Mouse (Mus musculus) forebrain, embryonic 10.5 days (tissue): Measurements from ENCODE around the gene Lpp. TPM values are rescaled to one million over a fixed set of nuclear protein-coding genes. Genes with fewer than 3 reads are reported as not detected.

Experiments
- DNase-seq: peaks from one replicate; pipeline ENCODE4 v3.0.0-alpha.2; 2017; ENCODE audit warnings: low spot score; ENCODE audit errors: extremely low spot score
- H3K27ac ChIP-seq: fragments of 300-500 bp; sonication (generic); 2 replicates; pipeline ENCODE4 v1.5.1; 2016; ENCODE audit warnings: mild to moderate bottlenecking
- H3K27me3 ChIP-seq: fragments of 300-500 bp; sonication (generic); 2 replicates; pipeline ENCODE4 v1.6.1; 2016; ENCODE audit warnings: mild to moderate bottlenecking; ENCODE audit not compliant: poor library complexity, severe bottlenecking
- H3K36me3 ChIP-seq: fragments of 300-500 bp; sonication (generic); replicated peaks from 2 replicates; pipeline ENCODE4 v1.6.1; 2016; ENCODE audit warnings: mild to moderate bottlenecking, moderate library complexity
- H3K4me1 ChIP-seq: fragments of 300-500 bp; sonication (generic); 2 replicates; pipeline ENCODE4 v1.6.1; 2016
- H3K4me3 ChIP-seq: fragments of 300-500 bp; sonication (generic); 2 replicates; pipeline ENCODE4 v1.5.1; 2016; ENCODE audit warnings: mild to moderate bottlenecking, moderate library complexity
- H3K9me3 ChIP-seq: fragments of 300-500 bp; sonication (generic); 2 replicates; pipeline ENCODE4 v1.6.1; 2016; ENCODE audit warnings: mild to moderate bottlenecking, moderate library complexity
- WGBS: fragments of 180-500 bp; shearing (Covaris S2); methylation state at CpG from one replicate; pipeline ENCODE4 v1.1.7; 2016; 5-methylcytosine and 5-hydroxymethylcytosine counted together
- polyA plus RNA-seq: library from polyadenylated mRNA; unstranded; fragments of >200 nt; fragmentation: Nextera tagmentation; extraction: Ambion mirVana; gene quantifications from 2 replicates; pipeline ENCODE4 v1.2.1, GENCODE M21; 2016

Gene Lpp
- 27.3 and 27.9 TPM in 2 replicates for polyA plus RNA-seq

GRCm38 (mm10) chr16:24392651-24393555 lies at the start of gene Lpp:
Lpp (plus strand) TSS chr16:24393507.
- H3K36me3 ChIP-seq, result no peaks in the 10 kb centered on the region
- peak within 1 kb of the TSS; percentile 98 for H3K27ac ChIP-seq
- WGBS, result 2% methylated on average over 42 of the region's 42 CpGs
- H3K9me3 ChIP-seq, result no peaks in the 10 kb centered on the region
- peak; percentile 86 for DNase-seq
- peaks cover 40% of the 10 kb centered on the region for H3K4me1 ChIP-seq
- peak within 1 kb of the TSS; percentile 87 for H3K4me3 ChIP-seq
- H3K27me3 ChIP-seq, result 0 out of 2 replicates have a peak, but pooled peaks cover 9% of the 10 kb centered on the region

GRCm38 (mm10) chr16:24347582-24348411 lies 45.5 kb upstream of the Lpp start:
- no peak overlapping the region for H3K4me3 ChIP-seq
- no peak for DNase-seq
- WGBS, result 79% methylated on average over 21 of the region's 21 CpGs

GRCm38 (mm10) chr16:24350306-24350705 lies 43.0 kb upstream of the Lpp start:
- DNase-seq, result no peak
- Histone ChIP-seq H3K4me3 (no peak overlapping the region), H3K27ac (no peak overlapping the region), H3K36me3 (no peaks in the 10 kb centered on the region), H3K4me1 (peaks cover 26% of the 10 kb centered on the region), H3K9me3 (peaks cover 4% of the 10 kb centered on the region; the same call in 1 of the 2 replicates), H3K27me3 (no peaks in the 10 kb centered on the region)
- WGBS, result 87% methylated on average over 6 of the region's 6 CpGs

More at GRCm38 (mm10) chr16:24347582-24348411, 45.5 kb upstream of the Lpp start:
- Histone ChIP-seq H3K27ac (no peak overlapping the region), H3K27me3 (no peaks in the 10 kb centered on the region), H3K4me1 (peaks cover 12% of the 10 kb centered on the region), H3K9me3 (peaks cover 4% of the 10 kb centered on the region; the same call in 1 of the 2 replicates), H3K36me3 (no peaks in the 10 kb centered on the region)

GRCm38 (mm10) chr16:24350751-24351150 lies 42.6 kb upstream of the Lpp start:
- WGBS, result 81% methylated on average over 6 of the region's 6 CpGs
- DNase-seq, result no peak
- Histone ChIP-seq H3K4me1 (peaks cover 26% of the 10 kb centered on the region), H3K9me3 (peaks cover 4% of the 10 kb centered on the region; the same call in 1 of the 2 replicates), H3K27me3 (no peaks in the 10 kb centered on the region), H3K36me3 (no peaks in the 10 kb centered on the region), H3K4me3 (no peak overlapping the region), H3K27ac (no peak overlapping the region)

- no peak for DNase-seq
- H3K27me3 ChIP-seq, result no peaks in the 10 kb centered on the region
- peaks cover 4% of the 10 kb centered on the region; the same call in 1 of the 2 replicates for H3K9me3 ChIP-seq
- no peak overlapping the region for H3K27ac ChIP-seq
- WGBS, result 90% methylated on average over 1 of the region's 1 CpGs
- peaks cover 26% of the 10 kb centered on the region for H3K4me1 ChIP-seq
- no peak overlapping the region for H3K4me3 ChIP-seq
- H3K36me3 ChIP-seq, result no peaks in the 10 kb centered on the region
These were observed 41.5 kb upstream of the Lpp start for GRCm38 (mm10) chr16:24351811-24352210.

GRCm38 (mm10) chr16:24353816-24354215 lies 39.5 kb upstream of the Lpp start:
- H3K4me1 ChIP-seq, result peaks cover 17% of the 10 kb centered on the region
- DNase-seq, result no peak
- no peaks in the 10 kb centered on the region for H3K27me3 ChIP-seq
- 14% methylated on average over 3 of the region's 3 CpGs for WGBS
- no peaks in the 10 kb centered on the region for H3K36me3 ChIP-seq
- H3K9me3 ChIP-seq, result peaks cover 4% of the 10 kb centered on the region; the same call in 1 of the 2 replicates
- no peak overlapping the region for H3K27ac ChIP-seq
- H3K4me3 ChIP-seq, result no peak overlapping the region

- no peak for DNase-seq
- Histone ChIP-seq H3K4me3 (no peak overlapping the region), H3K27ac (no peak overlapping the region), H3K27me3 (peaks cover 50% of the 10 kb centered on the region), H3K4me1 (0 out of 2 replicates have a peak, but pooled peaks cover 10% of the 10 kb centered on the region), H3K36me3 (no peaks in the 10 kb centered on the region), H3K9me3 (no peaks in the 10 kb centered on the region)
- WGBS, result 87% methylated on average over 1 of the region's 1 CpGs
These were observed 31.6 kb upstream of the Lpp start for GRCm38 (mm10) chr16:24361667-24362066.

- WGBS, result 88% methylated on average over 7 of the region's 7 CpGs
- H3K9me3 ChIP-seq, result no peaks in the 10 kb centered on the region
- H3K4me3 ChIP-seq, result no peak overlapping the region
- peaks cover 71% of the 10 kb centered on the region for H3K27me3 ChIP-seq
- no peak overlapping the region for H3K27ac ChIP-seq
- no peaks in the 10 kb centered on the region for H3K36me3 ChIP-seq
- H3K4me1 ChIP-seq, result peaks cover 20% of the 10 kb centered on the region; the same call in 1 of the 2 replicates
- DNase-seq, result no peak
These were observed 29.1 kb upstream of the Lpp start for GRCm38 (mm10) chr16:24364030-24364687.

- Histone ChIP-seq H3K4me1 (peaks cover 20% of the 10 kb centered on the region; the same call in 1 of the 2 replicates), H3K4me3 (no peak overlapping the region), H3K27me3 (peaks cover 77% of the 10 kb centered on the region), H3K27ac (no peak overlapping the region), H3K36me3 (no peaks in the 10 kb centered on the region), H3K9me3 (no peaks in the 10 kb centered on the region)
- 63% methylated on average over 4 of the region's 4 CpGs for WGBS
- no peak for DNase-seq
These were observed 27.4 kb upstream of the Lpp start for GRCm38 (mm10) chr16:24365900-24366299.

GRCm38 (mm10) chr16:24367071-24367470 lies 26.2 kb upstream of the Lpp start:
- no peak overlapping the region for H3K4me3 ChIP-seq
- H3K27me3 ChIP-seq, result peaks cover 65% of the 10 kb centered on the region
- WGBS, result 78% methylated on average over 6 of the region's 6 CpGs

GRCm38 (mm10) chr16:24367506-24367905 lies 25.8 kb upstream of the Lpp start:
- H3K27me3 ChIP-seq, result peaks cover 61% of the 10 kb centered on the region
- H3K4me3 ChIP-seq, result no peak overlapping the region
- no peak for DNase-seq
- H3K27ac ChIP-seq, result no peak overlapping the region
- 69% methylated on average over 7 of the region's 7 CpGs for WGBS
- H3K9me3 ChIP-seq, result no peaks in the 10 kb centered on the region
- H3K36me3 ChIP-seq, result no peaks in the 10 kb centered on the region
- peaks cover 20% of the 10 kb centered on the region; the same call in 1 of the 2 replicates for H3K4me1 ChIP-seq

More at GRCm38 (mm10) chr16:24367071-24367470, 26.2 kb upstream of the Lpp start:
- DNase-seq, result no peak
- Histone ChIP-seq H3K9me3 (no peaks in the 10 kb centered on the region), H3K4me1 (peaks cover 20% of the 10 kb centered on the region; the same call in 1 of the 2 replicates), H3K27ac (no peak overlapping the region), H3K36me3 (no peaks in the 10 kb centered on the region)

GRCm38 (mm10) chr16:24376478-24376877 lies 16.8 kb upstream of the Lpp start:
- no peaks in the 10 kb centered on the region for H3K9me3 ChIP-seq
- H3K27ac ChIP-seq, result no peak overlapping the region
- no peak overlapping the region for H3K4me3 ChIP-seq
- no peaks in the 10 kb centered on the region for H3K27me3 ChIP-seq
- H3K4me1 ChIP-seq, result no peaks in the 10 kb centered on the region
- DNase-seq, result no peak
- H3K36me3 ChIP-seq, result no peaks in the 10 kb centered on the region
